24 mouse cellular contexts compared by ENCODE assay signal in the genomic region with DNA sequence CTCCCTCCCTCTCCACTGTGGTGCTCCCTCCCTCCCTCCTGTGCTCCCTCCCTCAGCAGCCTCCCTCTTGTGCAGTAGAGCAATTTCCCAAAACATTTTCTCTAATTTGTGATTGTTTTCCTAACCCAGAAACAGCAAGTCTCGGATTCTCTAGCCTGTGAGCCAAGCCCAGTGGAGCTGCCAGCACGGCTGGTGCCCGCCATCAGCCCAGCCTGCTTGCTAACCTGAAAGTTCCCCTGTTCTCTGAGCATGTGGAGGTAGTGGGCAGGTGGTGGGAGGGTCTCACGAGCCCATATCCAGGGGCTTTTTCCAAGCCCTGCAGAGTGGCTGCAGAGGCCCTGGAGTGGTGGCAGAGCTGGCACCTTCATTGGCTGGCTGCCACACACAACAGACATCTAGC. TPM values are rescaled to one million over a fixed set of nuclear protein-coding genes. Genes with fewer than 3 reads are reported as not detected.
A peak's percentile ranks its signal among the peaks of the same experiment; 100 is the strongest.
DNase-seq lines count a peak whose midpoint lies in the region; ATAC-seq and TF ChIP-seq lines count a peak whose summit lies in the region.
"Had no signal": no experiment of that assay in that cellular context is flagged by ENCODE, and none has a peak within 500 bp of the region (broad histone marks: within the 10 kb centered on the region; RNA-seq: fewer than 3 reads in every experiment).

No protein-coding gene starts in this region.

- H3K27me3 ChIP-seq in hindbrain, embryonic 16.5 days (replicated peaks; ENCODE audit: control insufficient read depth, insufficient read depth, low read length): 0 out of 2 replicates have a peak, but pooled peaks cover 2% of the 10 kb centered on the region
- H3K27me3 ChIP-seq in hindbrain, embryonic 12.5 days: peaks cover 82% of the 10 kb centered on the region
- H3K27me3 ChIP-seq in cerebellum, adult 2 months (ENCODE audit: control insufficient read depth, insufficient read depth, low read length): no peaks in the 10 kb centered on the region
- H3K27me3 ChIP-seq in kidney, embryonic 15.5 days: peaks cover 97% of the 10 kb centered on the region

- WGBS in hindbrain, embryonic 16.5 days: 56% methylated on average over 4 of the region's 4 CpGs
- WGBS in hindbrain, embryonic 12.5 days: 65% methylated on average over 4 of the region's 4 CpGs
- WGBS in cerebellum, adult 2 months: 5% methylated on average over 4 of the region's 4 CpGs
- 54% methylated on average over 4 of the region's 4 CpGs for WGBS in kidney, embryonic 15.5 days

- H3K27ac ChIP-seq in hindbrain, embryonic 16.5 days (ENCODE audit: low read depth, low read length): 0 out of 2 replicates have a peak overlapping the region, but pooled peaks have one; percentile 12
- H3K27ac ChIP-seq in hindbrain, embryonic 12.5 days: no peak overlapping the region
- peak overlapping the region; percentile 29 for H3K27ac ChIP-seq in cerebellum, adult 2 months (ENCODE audit: insufficient read depth, low read length)
- H3K27ac ChIP-seq in kidney, embryonic 15.5 days: no peak overlapping the region
- H3K27ac ChIP-seq: embryonic facial prominence, embryonic 12.5 days; hindbrain, embryonic 10.5 days; kidney, postnatal 0 days; layer of hippocampus, adult 2 months; liver, embryonic 13.5 days had no signal

- H3K4me3 ChIP-seq in hindbrain, embryonic 16.5 days (ENCODE audit: low read length): no peak overlapping the region
- no peak overlapping the region for H3K4me3 ChIP-seq in hindbrain, embryonic 12.5 days
- H3K4me3 ChIP-seq in cerebellum, adult 2 months (replicated peaks; ENCODE audit: insufficient read depth, low read depth, low read length): no peak overlapping the region
- no peak overlapping the region for H3K4me3 ChIP-seq in kidney, embryonic 15.5 days (replicated peaks)
- H3K4me3 ChIP-seq: embryonic facial prominence, embryonic 12.5 days; hindbrain, embryonic 10.5 days; layer of hippocampus, adult 2 months; liver, embryonic 13.5 days had no signal

- H3K9me3 ChIP-seq in hindbrain, embryonic 16.5 days (ENCODE audit: control insufficient read depth, low read length): no peaks in the 10 kb centered on the region
- H3K9me3 ChIP-seq in hindbrain, embryonic 12.5 days (replicated peaks): no peaks in the 10 kb centered on the region
- no peaks in the 10 kb centered on the region for H3K9me3 ChIP-seq in kidney, embryonic 15.5 days (replicated peaks)
- H3K9me3 ChIP-seq: embryonic facial prominence, embryonic 12.5 days; G1E; hindbrain, embryonic 10.5 days; liver, embryonic 13.5 days had no signal

- ATAC-seq in hindbrain, embryonic 16.5 days: no peak
- no peak for ATAC-seq in hindbrain, embryonic 12.5 days (ENCODE audit: low FRiP score)
- no peak for ATAC-seq in kidney, embryonic 15.5 days (replicated peaks; ENCODE audit: low FRiP score)

- H3K4me2 ChIP-seq in hindbrain, embryonic 16.5 days (ENCODE audit: low read length): no peak overlapping the region
- no peak overlapping the region for H3K4me2 ChIP-seq in hindbrain, embryonic 12.5 days (replicated peaks)
- H3K4me2 ChIP-seq in kidney, embryonic 15.5 days: no peak overlapping the region
- H3K4me2 ChIP-seq: embryonic facial prominence, embryonic 12.5 days; heart, embryonic 11.5 days; liver, embryonic 13.5 days; midbrain, embryonic 11.5 days had no signal

- H3K9ac ChIP-seq in hindbrain, embryonic 16.5 days (ENCODE audit: low read depth, low read length): 0 out of 2 replicates have a peak overlapping the region, but pooled peaks have one; percentile 17
- no peak overlapping the region for H3K9ac ChIP-seq in hindbrain, embryonic 12.5 days
- H3K9ac ChIP-seq in kidney, embryonic 15.5 days: no peak overlapping the region
- H3K9ac ChIP-seq: embryonic facial prominence, embryonic 12.5 days; liver, embryonic 13.5 days had no signal

- peaks cover 14% of the 10 kb centered on the region for H3K4me1 ChIP-seq in hindbrain, embryonic 16.5 days (ENCODE audit: control insufficient read depth, insufficient read depth, low read depth, low read length)
- H3K4me1 ChIP-seq in hindbrain, embryonic 12.5 days: peaks cover 64% of the 10 kb centered on the region
- peaks cover 80% of the 10 kb centered on the region for H3K4me1 ChIP-seq in cerebellum, adult 2 months (ENCODE audit: control insufficient read depth, insufficient read depth, low read length)
- H3K4me1 ChIP-seq in kidney, embryonic 15.5 days: no peaks in the 10 kb centered on the region
- H3K4me1 ChIP-seq: liver, embryonic 13.5 days had no signal

- peak; percentile 78 for DNase-seq in brain, adult 2 months (ENCODE audit: low read depth, low spot score)
- DNase-seq in cerebellum, adult 2 months: peak; percentile 71 to 72
- DNase-seq in cerebellum, postnatal 25 days: peak; percentile 72 to 73
- DNase-seq in Muller cell, postnatal 12 days (ENCODE audit: inconsistent ontology term): no peak
- no peak for DNase-seq in right cerebral cortex, adult 18-20 months
- DNase-seq: adrenal gland, adult 2 months; B cell, adult 2 months; heart, adult 11 months; kidney, adult 11 months; liver, embryonic 13.5 days; lung, adult 2 months; lung, postnatal 14 days; right cerebral cortex, postnatal 14 days; spleen, adult 18-20 months had no signal

- no peak for TF ChIP-seq POLR2A in cerebellum, adult 2 months (IDR thresholded peaks at IDR 0.05; ENCODE audit: borderline replicate concordance, insufficient read depth, low read length)

- no peak for TF ChIP-seq CTCF in cerebellum, adult 2 months (IDR thresholded peaks at IDR 0.05; ENCODE audit: borderline replicate concordance, insufficient read depth, low read depth, low read length)

- H3K36me3 ChIP-seq in hindbrain, embryonic 16.5 days (ENCODE audit: control insufficient read depth, insufficient read depth, low read length): no peaks in the 10 kb centered on the region
- no peaks in the 10 kb centered on the region for H3K36me3 ChIP-seq in hindbrain, embryonic 12.5 days
- H3K36me3 ChIP-seq in kidney, embryonic 15.5 days: no peaks in the 10 kb centered on the region
- H3K36me3 ChIP-seq: embryonic facial prominence, embryonic 12.5 days; G1E; hindbrain, embryonic 10.5 days; liver, embryonic 13.5 days had no signal

RNA-seq across cellular contexts. Expression of a gene that starts 10.8 kb away (rescaled TPM):
- 11.0 and 13.1 TPM in 2 replicates for polyA plus RNA-seq in hindbrain, embryonic 16.5 days (2015; fragmentation: Nextera tagmentation; extraction: Ambion mirVana)
- 12.3 and 13.5 TPM in 2 replicates for polyA plus RNA-seq in hindbrain, embryonic 12.5 days (2016; fragmentation: Nextera tagmentation; extraction: Ambion mirVana)
- polyA plus RNA-seq in cerebellum, adult 2 months (2012; rRNA removed): 51.9 and 56.3 TPM in 2 replicates
- polyA plus RNA-seq in kidney, embryonic 15.5 days (2015; fragmentation: Nextera tagmentation; extraction: Ambion mirVana): 0.78 and 1.1 TPM in 2 replicates
- polyA plus RNA-seq: G1E; liver, embryonic 13.5 days had no signal

Comparison
In these comparisons a context has a peak if more than half of its experiments do, and no peak if none do; other contexts are left out.
1. H3K27ac ChIP-seq: peak in hindbrain, embryonic 16.5 days (single experiment) and cerebellum, adult 2 months (single experiment); none in hindbrain, embryonic 12.5 days (single experiment) and kidney, embryonic 15.5 days (single experiment).
2. DNase-seq: peak in brain, adult 2 months (single experiment), cerebellum, adult 2 months (2 of 2) and cerebellum, postnatal 25 days (2 of 2); none in Muller cell, postnatal 12 days (single experiment) and right cerebral cortex, adult 18-20 months (single experiment).